Comparison of ENCODE assay signal across 20 mouse cellular contexts in genomic region chr5:142899932-142900533, GRCm38 (mm10). TPM values are rescaled to one million over a fixed set of nuclear protein-coding genes. Genes with fewer than 3 reads are reported as not detected.
A peak's percentile ranks its signal among the peaks of the same experiment; 100 is the strongest.
DNase-seq lines count a peak whose midpoint lies in the region; TF ChIP-seq lines count a peak whose summit lies in the region.
"Had no signal": no experiment of that assay in that cellular context is flagged by ENCODE, and none has a peak within 500 bp of the region (broad histone marks: within the 10 kb centered on the region; RNA-seq: fewer than 3 reads in every experiment).

No protein-coding gene starts in this region.

- TF ChIP-seq EP300 in MEL (IDR thresholded peaks at IDR 0.05; ENCODE audit: low read depth in 1 of 2, low read length in 2 of 2): no peak

- H3K9ac ChIP-seq in MEL (ENCODE audit: control insufficient read depth, low read depth, low read length, poor library complexity, severe bottlenecking): no peak overlapping the region
- H3K9ac ChIP-seq: liver, embryonic 14.5 days had no signal

- H3K4me3 ChIP-seq in left cerebral cortex, adult 2 months: no peak overlapping the region
- no peak overlapping the region for H3K4me3 ChIP-seq in MEL (ENCODE audit: control insufficient read depth in 1 of 2, insufficient read depth in 1 of 2, low read depth in 2 of 2, low read length in 2 of 2)
- H3K4me3 ChIP-seq: embryonic facial prominence, embryonic 10.5 days; heart, adult 2 months; midbrain, embryonic 10.5 days had no signal

- TF ChIP-seq POLR2A in MEL (IDR thresholded peaks at IDR 0.05; ENCODE audit: control insufficient read depth in 1 of 2, insufficient read depth in 1 of 2, low read depth in 1 of 2, low read length in 2 of 2, poor library complexity in 1 of 2): no peak; a peak in 1 of 4 replicates

- peaks cover 10% of the 10 kb centered on the region for H3K79me2 ChIP-seq in MEL (ENCODE audit: control insufficient read depth, insufficient read depth, low read length, poor library complexity)

- no peak for TF ChIP-seq CTCF in left cerebral cortex, adult 2 months (IDR thresholded peaks at IDR 0.05)
- no peak for TF ChIP-seq CTCF in MEL (IDR thresholded peaks at IDR 0.05 in 2 of 3, conservative IDR thresholded peaks at IDR 0.05 in 1 of 3; ENCODE audit: control insufficient read depth in 1 of 3, insufficient read depth in 1 of 3, low read depth in 2 of 3, low read length in 3 of 3, poor library complexity in 1 of 3, severe bottlenecking in 1 of 3)

- peak; percentile 6 for DNase-seq in embryo, embryonic 11 days
- DNase-seq in embryo, embryonic 10.5 days (ENCODE audit: low spot score): no peak
- DNase-seq in left cerebral cortex, adult 2 months (ENCODE audit: extremely low spot score in 1 of 2, low spot score in 2 of 2): no peak
- no peak for DNase-seq in left cerebral cortex, postnatal 10 days (ENCODE audit: extremely low spot score in 1 of 2, low spot score in 2 of 2)
- peak; percentile 32 for DNase-seq in MEL (ENCODE audit: low read depth, low spot score)
- peak; percentile 30 for DNase-seq in splenic B cell, adult 2 months (ENCODE audit: low read depth, low spot score)
- no peak for DNase-seq in adrenal gland, adult 2 months
- no peak for DNase-seq in right cerebral cortex, postnatal 36 days (ENCODE audit: low spot score in 2 of 2)
- DNase-seq: adrenal gland, postnatal 36 days; cerebellum, adult 18-20 months; cerebellum, postnatal 36 days; gastrocnemius, postnatal 25 days; heart, adult 2 months; kidney, adult 9 months; kidney, postnatal 25 days had no signal

- H3K36me3 ChIP-seq in MEL (ENCODE audit: control insufficient read depth in 1 of 2, insufficient read depth in 2 of 2, low read length in 2 of 2): peaks cover 13 to 15% of the 10 kb centered on the region in 2 experiments
- H3K36me3 ChIP-seq in splenic B cell, adult 2 months (ENCODE audit: control insufficient read depth, insufficient read depth, low read length, poor library complexity, severe bottlenecking): peaks cover 38% of the 10 kb centered on the region

- intact Hi-C loops in left cerebral cortex, adult 2 months (cut with DNase I): loop anchor here (2.0 to 5.0 kb wide), 4 partner anchors 19 to 69 kb away; no protein-coding TSS in a partner anchor
- intact Hi-C loops in left cerebral cortex, postnatal 10 days (cut with DNase I): no loop called here

- peaks cover 2 to 13% of the 10 kb centered on the region in 2 experiments; a peak in 3 of 4 replicates for H3K4me1 ChIP-seq in MEL (ENCODE audit: control insufficient read depth in 1 of 2, insufficient read depth in 2 of 2, low read length in 2 of 2)

- no peaks in the 10 kb centered on the region for H3K9me3 ChIP-seq in MEL (replicated peaks; ENCODE audit: insufficient read depth, low read length)
- H3K9me3 ChIP-seq: embryonic facial prominence, embryonic 10.5 days; midbrain, embryonic 10.5 days had no signal

- peak overlapping the region; percentile 83 for H3K27ac ChIP-seq in left cerebral cortex, adult 2 months
- no peak overlapping the region for H3K27ac ChIP-seq in MEL (ENCODE audit: control insufficient read depth, low read depth, low read length)
- H3K27ac ChIP-seq: embryonic facial prominence, embryonic 10.5 days; heart, adult 2 months; liver, embryonic 14.5 days; macrophage; midbrain, embryonic 10.5 days had no signal

- no peak for TF ChIP-seq RAD21 in MEL (IDR thresholded peaks at IDR 0.05; ENCODE audit: low read depth, low read length)

- H3K27me3 ChIP-seq in MEL (ENCODE audit: control insufficient read depth in 1 of 2, insufficient read depth in 2 of 2, low read length in 2 of 2): no peaks in the 10 kb centered on the region
- no peaks in the 10 kb centered on the region for H3K27me3 ChIP-seq in splenic B cell, adult 2 months (ENCODE audit: control insufficient read depth, insufficient read depth, low read length, poor library complexity, severe bottlenecking)
- H3K27me3 ChIP-seq: Patski had no signal

TF ChIP-seq in MEL, 35 proteins besides CTCF, POLR2A, EP300 and RAD21:
- TF ChIP-seq MEF2A (IDR thresholded peaks at IDR 0.05; ENCODE audit: extremely low read depth, insufficient replicate concordance, low read depth, low read length, poor library complexity, severe bottlenecking) (no peak), ZNF384 (IDR thresholded peaks at IDR 0.05; ENCODE audit: low read depth, low read length) (peak; percentile 51; the same call in 1 of the 2 replicates)
TF ChIP-seq in MEL: peak in this region for 1.

RNA-seq across cellular contexts. Expression of gene Fbxl18, which starts 4.8 kb away (rescaled TPM):
- total RNA-seq in left cerebral cortex, adult 2 months (2021): 10 to 100 TPM; 31.5 to 33.2 TPM
- total RNA-seq in left cerebral cortex, postnatal 10 days (2021): 10 to 100 TPM; 32.3 to 34.8 TPM
- total RNA-seq in MEL (2012; rRNA removed): 3.9 and 4.6 TPM in 2 replicates
- polyA plus RNA-seq in MEL (2012; ENCODE audit: insufficient read depth in 1 of 2, insufficient read length in 2 of 2, low read depth in 1 of 2, low replicate concordance in 2 of 2, missing spikeins in 1 of 2): 1 to 10 TPM in 1 of 2 experiments, not detected in 1; 7.4 TPM
- total RNA-seq in adrenal gland, adult 2 months (2021): 10 to 100 TPM in 1 of 2 experiments, 1 to 10 TPM in 1; 9.6 to 11.4 TPM
- 42.3 and 44.3 TPM in 2 replicates for polyA plus RNA-seq in adrenal gland, adult 2 months (2012; rRNA removed)

RNA-seq across cellular contexts. Expression of gene Actb, which starts 6.5 kb away (rescaled TPM):
- total RNA-seq in left cerebral cortex, adult 2 months (2021): 1,000 to 10,000 TPM; 2,227 to 2,233 TPM
- 1,000 to 10,000 TPM; 3,611 to 3,673 TPM for total RNA-seq in left cerebral cortex, postnatal 10 days (2021)
- total RNA-seq in MEL (2012; rRNA removed): 3,019 and 3,042 TPM in 2 replicates
- 1,000 to 10,000 TPM; 1,403 to 4,417 TPM for polyA plus RNA-seq in MEL (2012; ENCODE audit: insufficient read depth in 1 of 2, insufficient read length in 2 of 2, low read depth in 1 of 2, low replicate concordance in 2 of 2, missing spikeins in 1 of 2)
- total RNA-seq in adrenal gland, adult 2 months (2021): 1,000 to 10,000 TPM; 3,681 to 3,786 TPM
- polyA plus RNA-seq in adrenal gland, adult 2 months (2012; rRNA removed): 3,805 and 4,221 TPM in 2 replicates

Comparison
In these comparisons a context has a peak if more than half of its experiments do, and no peak if none do; other contexts are left out.
1. DNase-seq: peak in embryo, embryonic 11 days (single experiment), MEL (single experiment) and splenic B cell, adult 2 months (single experiment); none in embryo, embryonic 10.5 days (single experiment), left cerebral cortex, adult 2 months (0 of 2), left cerebral cortex, postnatal 10 days (0 of 2), adrenal gland, adult 2 months (single experiment) and right cerebral cortex, postnatal 36 days (0 of 2).